Mouse (Mus musculus) heart, adult 2 months (tissue): ENCODE data around the gene Mrps6.

Source experiments
- CTCF ChIP-seq: fragments of 200-600 bp; IDR thresholded peaks from 2 replicates; pipeline ENCODE4 v1.8.1; 2022; ENCODE audit warnings: antibody characterized with exemption, mild to moderate bottlenecking, moderate library complexity
- EP300 ChIP-seq: fragments of 200-500 bp; IDR thresholded peaks from 2 replicates; pipeline ENCODE4 v1.6.1; 2011; ENCODE audit warnings: low read depth, low read length, control low read depth; ENCODE audit not compliant: insufficient read depth
- POLR2A ChIP-seq: fragments of 200-500 bp; IDR thresholded peaks from 2 replicates; pipeline ENCODE4 v1.6.1; 2011; ENCODE audit warnings: mild to moderate bottlenecking, low read depth, low read length, control low read depth; ENCODE audit not compliant: insufficient read depth

- TF ChIP-seq CTCF (no peak), POLR2A (no peak), EP300 (no peak)
These were observed 44.0 kb downstream of the Mrps6 start for GRCm38 (mm10) chr16:92102115-92102514.
